Mouse (Mus musculus): ENCODE data around the gene Lrtm1.

Gene Lrtm1

DNA sequence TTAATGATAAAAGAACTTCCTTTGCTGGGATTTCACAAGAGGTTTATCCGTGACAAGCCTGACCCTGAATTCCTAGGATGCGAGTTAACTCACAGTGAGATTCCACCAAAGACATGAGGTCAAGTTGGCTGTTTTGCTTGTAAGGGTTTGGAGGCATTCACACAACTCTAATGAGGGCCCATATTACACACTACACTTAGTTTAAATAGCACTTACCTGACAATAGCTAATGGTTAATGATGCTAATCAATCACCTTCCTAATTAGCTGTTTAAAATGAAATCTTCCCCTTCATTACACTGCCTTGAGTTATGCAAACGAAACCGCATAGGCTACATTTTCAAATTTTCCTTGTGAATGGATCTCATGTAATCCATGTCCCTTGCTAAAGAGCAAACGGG is 20.2 kb downstream of the Lrtm1 start:
- DNase-seq: no peak

DNA sequence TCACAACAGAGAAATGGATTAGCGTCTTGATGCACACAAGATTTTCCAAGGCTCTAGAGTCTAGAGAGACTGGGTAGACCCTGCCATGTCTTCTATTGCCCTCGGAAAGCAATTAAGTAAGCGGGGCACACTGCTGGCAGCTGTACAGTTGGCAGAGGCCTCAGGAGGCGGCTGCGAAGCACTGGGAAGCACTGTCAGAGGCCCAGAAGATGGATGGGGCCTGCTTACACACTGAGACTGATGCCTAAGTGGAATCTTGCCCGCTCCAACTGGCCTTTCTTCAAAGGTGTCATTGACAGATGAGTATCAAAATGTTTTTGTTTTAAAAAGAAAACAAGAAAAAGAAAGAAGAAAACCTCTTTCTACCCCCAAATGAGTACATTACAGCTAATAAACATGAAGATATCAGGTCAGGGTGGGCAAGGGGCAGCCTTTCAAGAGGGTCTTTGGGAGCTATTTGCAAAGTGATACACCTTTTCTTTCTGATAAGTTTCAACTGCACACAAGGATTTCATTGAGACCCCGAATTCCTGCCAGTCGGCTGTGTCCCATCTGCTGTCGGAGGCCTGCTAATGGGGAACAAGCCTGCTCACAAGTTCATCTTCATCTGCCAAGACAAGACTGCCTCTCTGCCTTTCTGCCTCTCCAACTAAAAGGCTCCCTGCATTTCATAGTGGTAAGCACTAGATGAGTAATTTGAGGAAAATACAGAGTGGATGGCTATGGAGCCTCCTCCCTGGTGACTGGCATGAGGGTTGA is 22.8 kb downstream of the Lrtm1 start:
- no peak for DNase-seq

DNA sequence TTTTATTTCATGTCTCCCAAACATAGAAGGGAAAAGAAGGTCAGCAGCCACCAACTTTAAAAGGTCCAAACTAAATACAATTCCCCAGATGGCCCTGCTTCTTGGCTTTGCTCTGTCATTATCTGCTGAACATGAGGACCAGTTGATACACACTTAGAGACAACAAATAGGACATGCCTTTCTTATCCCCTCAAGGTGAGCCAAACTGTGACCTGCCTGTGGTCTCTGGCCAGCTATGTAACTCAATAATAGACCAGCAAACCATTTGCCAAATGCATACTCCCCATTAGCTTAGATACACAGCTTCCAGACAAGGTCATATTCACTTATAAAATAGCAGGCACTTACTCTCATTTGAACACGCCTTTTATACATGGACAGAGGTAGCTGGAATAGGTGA is 23.5 kb downstream of the Lrtm1 start:
- no peak for DNase-seq

GRCm38 (mm10) chr14:29042355-29042754 is 24.3 kb downstream of the Lrtm1 start:
- DNase-seq: no peak

DNA sequence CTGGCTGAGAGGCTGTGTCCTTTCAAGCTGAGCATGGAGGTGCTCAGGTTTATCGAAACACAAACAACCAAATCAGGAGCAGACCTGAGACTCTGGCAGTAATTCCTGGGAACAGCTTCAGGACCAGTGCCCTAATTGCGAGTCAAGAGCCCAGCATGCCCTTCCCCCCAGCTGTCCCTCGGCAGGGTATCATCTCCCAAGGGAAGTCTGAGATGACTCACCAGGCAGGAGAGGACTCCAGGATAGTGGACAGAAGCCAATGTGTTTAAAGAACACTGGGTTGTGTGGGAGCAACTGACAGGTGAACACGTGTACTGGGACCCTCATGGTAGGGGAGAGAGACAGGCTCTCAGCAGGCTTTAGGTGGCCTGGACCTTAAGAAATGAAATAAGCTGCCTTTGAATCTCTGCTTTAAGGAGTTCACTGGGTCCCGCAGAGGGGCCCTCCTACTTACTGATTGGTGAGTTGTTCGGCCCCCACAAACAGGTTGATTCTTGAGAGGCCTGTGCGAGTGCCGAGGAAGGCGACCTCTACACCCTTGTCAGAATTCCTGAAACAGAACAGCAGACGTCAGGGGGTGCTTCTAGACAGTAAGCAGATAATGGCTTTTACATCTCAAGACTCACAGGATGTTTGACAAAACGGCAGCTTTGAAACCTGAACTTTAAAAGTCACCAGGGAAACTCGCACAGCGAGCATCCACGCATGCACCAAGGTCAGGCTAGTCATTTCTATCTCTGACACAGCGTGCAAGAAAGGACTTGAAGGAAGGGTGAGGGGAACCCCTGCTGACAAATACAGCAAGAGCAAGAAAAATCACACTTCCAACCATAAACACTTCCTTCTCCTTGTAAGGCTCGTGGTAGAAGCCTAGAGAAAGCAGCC is 34.2 kb downstream of the Lrtm1 start:
- no peak for DNase-seq

GRCm38 (mm10) chr14:29060679-29061078 is 42.7 kb downstream of the Lrtm1 start:
- no peak for DNase-seq

GRCm38 (mm10) chr14:29061491-29061890 is 43.5 kb downstream of the Lrtm1 start:
- DNase-seq: no peak

GRCm38 (mm10) chr14:29062676-29063075 is 44.7 kb downstream of the Lrtm1 start:
- no peak for DNase-seq

GRCm38 (mm10) chr14:29073747-29074146 is 55.7 kb downstream of the Lrtm1 start:
- DNase-seq: no peak

DNA sequence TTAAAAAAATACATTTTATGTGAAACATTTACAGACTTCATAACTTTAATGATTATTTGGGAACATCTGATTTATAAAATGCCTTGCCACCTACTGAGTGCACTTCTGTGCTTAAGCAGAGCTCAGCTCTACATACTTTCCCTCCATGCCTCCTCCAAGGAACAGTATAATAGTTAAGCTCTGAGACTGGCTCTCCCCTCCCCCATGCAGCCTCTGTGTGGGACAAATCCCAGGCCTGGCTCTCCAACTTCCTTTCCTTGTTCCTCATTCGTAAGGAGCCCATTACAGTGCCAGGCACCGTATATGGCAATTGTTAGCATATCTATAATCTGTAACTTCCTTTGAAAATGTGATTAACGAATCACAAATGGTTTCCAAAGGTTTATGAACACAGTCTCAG is 59.4 kb downstream of the Lrtm1 start:
- DNase-seq: no peak

GRCm38 (mm10) chr14:29080228-29080627 is 62.2 kb downstream of the Lrtm1 start:
- DNase-seq: no peak

DNA sequence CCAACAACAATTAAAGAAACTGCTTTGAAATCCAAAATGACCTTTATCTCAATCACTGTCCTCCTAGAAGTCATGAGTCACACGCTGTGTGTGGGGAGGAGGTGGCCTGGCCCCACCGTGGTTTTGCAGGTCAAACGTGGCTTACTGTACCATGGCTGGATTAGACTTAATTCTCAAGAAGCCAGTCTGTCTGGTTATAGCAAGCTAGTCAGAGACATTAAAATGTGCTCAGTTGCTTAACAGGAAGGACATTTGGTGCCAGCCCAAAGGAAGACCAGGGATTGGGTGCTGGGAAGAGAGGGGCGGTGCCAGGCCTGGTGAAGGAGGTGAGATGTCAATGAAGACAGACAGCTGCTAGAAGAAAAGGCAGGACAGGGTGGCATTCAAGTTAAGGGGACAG is 62.6 kb downstream of the Lrtm1 start:
- no peak for DNase-seq

GRCm38 (mm10) chr14:29082171-29082570 is 64.2 kb downstream of the Lrtm1 start:
- no peak for DNase-seq
